Mouse (Mus musculus): ENCODE measurements around the gene Pmch. TPM values are rescaled to one million over a fixed set of nuclear protein-coding genes. Genes with fewer than 3 reads are reported as not detected.

Gene Pmch
- not detected in 2 replicates for polyA plus RNA-seq (2012; rRNA removed; ENCODE audit: low replicate concordance)

DNA sequence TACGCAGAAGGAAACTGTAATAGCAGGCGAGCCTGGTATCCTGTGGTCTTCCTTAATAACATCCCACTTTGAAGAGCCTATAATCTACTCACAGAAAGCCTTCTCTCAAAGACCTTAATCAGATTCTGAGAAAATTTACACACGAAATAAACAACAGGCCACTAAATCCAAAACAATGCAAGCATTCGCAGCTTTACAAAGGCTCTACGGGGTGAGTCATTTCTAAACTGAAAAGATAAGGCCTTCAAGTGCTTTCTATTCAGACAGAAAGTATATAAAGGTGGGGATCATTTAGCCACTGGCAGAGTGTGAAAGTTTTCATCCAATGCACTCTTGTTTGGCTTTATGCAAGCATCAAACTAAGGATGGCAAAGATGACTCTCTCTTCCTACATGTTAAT, at the start of gene Pmch:
Pmch (plus strand) TSS at position 301 of the 400 bp plus-strand sequence.

Other genes starting within 250 kb of the Pmch start
- 189 and 202 TPM in 2 replicates for gene Igf1, start 232.8 kb upstream of the Pmch start, polyA plus RNA-seq (2012; rRNA removed; ENCODE audit: low replicate concordance)
- gene Parpbp, start 55.9 kb downstream of the Pmch start, polyA plus RNA-seq (2012; rRNA removed; ENCODE audit: low replicate concordance): 0.17 and 0.32 TPM in 2 replicates
- 1.5 and 7.8 TPM in 2 replicates for gene Nup37, start 55.9 kb downstream of the Pmch start, polyA plus RNA-seq (2012; rRNA removed; ENCODE audit: low replicate concordance)
- 9.9 and 22.2 TPM in 2 replicates for gene Washc3, start 110.0 kb downstream of the Pmch start, polyA plus RNA-seq (2012; rRNA removed; ENCODE audit: low replicate concordance)

Measured in mammary gland, adult 2 months (tissue).